Mouse (Mus musculus): ENCODE data around the gene Dus3l. TPM values are rescaled to one million over a fixed set of nuclear protein-coding genes. Genes with fewer than 3 reads are reported as not detected.

Dus3l gene
- total and polyA plus RNA-seq, 2 experiments from 2014 or later = 85.9 to 96.5 TPM

DNA sequence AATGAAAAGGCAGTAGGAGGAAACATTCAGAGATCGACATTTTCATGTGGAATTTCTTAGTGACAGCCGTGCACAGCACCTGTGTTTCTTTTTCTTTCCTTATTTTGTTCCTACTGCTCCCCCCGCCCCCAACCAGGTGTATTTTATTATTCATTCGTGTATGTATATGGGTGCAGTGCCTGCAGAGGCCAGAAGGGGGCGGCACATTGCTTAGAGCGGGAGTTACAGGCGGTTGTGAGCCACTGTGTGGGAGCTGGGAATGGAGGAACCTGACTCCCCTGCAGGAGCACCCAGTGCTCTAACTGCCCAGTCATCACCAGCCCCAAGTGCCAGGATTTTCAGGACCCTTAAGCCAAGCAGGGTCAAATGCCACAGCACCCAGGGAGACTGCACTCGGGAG is 28.0 kb upstream of the Dus3l start:
- DNase-seq (ENCODE audit: low spot score) (no peak), ATAC-seq (no peak)
- Histone ChIP-seq H3K36me3 (ENCODE audit: insufficient read depth, low read length) (no peaks in the 10 kb centered on the region), H3K9ac (replicated peaks; ENCODE audit: low read length) (no peak overlapping the region), H3K27ac (no peak overlapping the region), H3K4me2 (ENCODE audit: low read depth, low read length) (no peak overlapping the region), H3K27me3 (ENCODE audit: insufficient read depth, low read length) (no peaks in the 10 kb centered on the region), H3K4me1 (ENCODE audit: insufficient read depth, low read length) (no peaks in the 10 kb centered on the region), H3K4me3 (ENCODE audit: low read length) (no peak overlapping the region), H3K9me3 (ENCODE audit: low read length) (no peaks in the 10 kb centered on the region)
- TF ChIP-seq CTCF (IDR thresholded peaks at IDR 0.05; ENCODE audit: low read depth) = peak; percentile 38
- WGBS = 47% methylated on average over 8 of the region's 8 CpGs

DNA sequence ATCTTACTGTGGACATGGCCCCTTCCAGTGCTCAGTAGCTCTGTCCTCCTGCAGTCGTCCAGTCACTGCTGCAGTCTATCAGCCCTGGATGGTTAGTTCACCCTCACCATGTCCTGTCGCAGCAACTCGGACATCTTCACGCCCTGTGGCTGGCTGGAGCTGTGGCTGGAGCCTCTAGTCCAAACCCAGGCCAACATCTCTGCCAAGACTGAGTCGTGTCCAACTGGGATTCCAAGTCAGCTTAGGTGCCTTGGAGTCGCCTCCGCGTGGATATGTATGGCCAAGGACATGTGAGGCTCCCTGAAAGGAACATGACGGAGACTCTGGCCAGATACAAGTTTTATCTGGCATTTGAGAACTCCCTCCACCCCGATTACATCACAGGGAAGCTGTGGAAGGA is 26.3 kb upstream of the Dus3l start:
- Histone ChIP-seq H3K4me1 (ENCODE audit: insufficient read depth, low read length) (no peaks in the 10 kb centered on the region), H3K36me3 (ENCODE audit: insufficient read depth, low read length) (no peaks in the 10 kb centered on the region), H3K9ac (replicated peaks; ENCODE audit: low read length) (no peak overlapping the region), H3K27me3 (ENCODE audit: insufficient read depth, low read length) (no peaks in the 10 kb centered on the region), H3K4me3 (ENCODE audit: low read length) (no peak overlapping the region), H3K27ac (no peak overlapping the region), H3K9me3 (ENCODE audit: low read length) (no peaks in the 10 kb centered on the region), H3K4me2 (ENCODE audit: low read depth, low read length) (no peak overlapping the region)
- ATAC-seq (no peak), DNase-seq (ENCODE audit: low spot score) (no peak)
- WGBS = 79% methylated on average over 10 of the region's 10 CpGs
- TF ChIP-seq CTCF (IDR thresholded peaks at IDR 0.05; ENCODE audit: low read depth) = no peak

DNA sequence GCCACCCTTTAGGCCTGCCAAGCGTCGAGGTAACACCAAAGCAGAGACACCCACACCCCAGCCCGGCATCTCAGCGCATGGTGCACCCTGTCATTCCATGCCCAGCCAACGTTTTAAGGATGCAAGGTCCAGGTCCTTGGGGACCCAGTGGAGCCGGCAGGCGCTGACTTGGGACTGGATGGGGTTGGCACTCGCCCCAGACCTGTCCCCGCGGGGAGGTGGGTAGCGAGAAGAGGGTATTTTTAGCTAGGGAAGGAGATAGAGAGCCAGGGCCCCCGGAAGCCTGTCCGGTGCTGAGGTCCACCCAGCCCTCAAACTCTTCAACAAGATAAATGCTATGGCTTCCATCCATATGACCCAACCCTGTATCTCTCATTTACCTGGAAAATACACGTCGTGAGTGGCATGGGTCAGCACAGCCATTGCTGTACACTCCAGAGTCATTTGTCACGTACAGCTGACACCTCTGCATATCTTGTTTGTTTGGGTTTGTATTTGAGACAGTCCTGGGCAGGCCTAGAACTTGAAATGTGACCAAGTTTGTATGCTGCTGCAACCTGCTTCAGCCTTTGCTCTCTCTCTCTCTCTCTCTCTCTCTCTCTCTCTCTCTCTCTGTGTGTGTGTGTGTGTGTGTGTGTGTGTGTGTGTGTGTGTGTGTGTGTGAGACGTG is 24.3 kb upstream of the Dus3l start:
- H3K27me3 ChIP-seq (ENCODE audit: insufficient read depth, low read length) = no peaks in the 10 kb centered on the region
- 80% methylated on average over 17 of the region's 17 CpGs for WGBS
- no peak for DNase-seq (ENCODE audit: low spot score)
- H3K9me3 ChIP-seq (ENCODE audit: low read length) = no peaks in the 10 kb centered on the region
- H3K27ac ChIP-seq = no peak overlapping the region
- no peak overlapping the region for H3K4me2 ChIP-seq (ENCODE audit: low read depth, low read length)
- ATAC-seq = no peak
- no peaks in the 10 kb centered on the region for H3K4me1 ChIP-seq (ENCODE audit: insufficient read depth, low read length)
- H3K9ac ChIP-seq (replicated peaks; ENCODE audit: low read length) = no peak overlapping the region
- no peak overlapping the region for H3K4me3 ChIP-seq (ENCODE audit: low read length)
- no peak for TF ChIP-seq CTCF (IDR thresholded peaks at IDR 0.05; ENCODE audit: low read depth)
- no peaks in the 10 kb centered on the region for H3K36me3 ChIP-seq (ENCODE audit: insufficient read depth, low read length)

DNA sequence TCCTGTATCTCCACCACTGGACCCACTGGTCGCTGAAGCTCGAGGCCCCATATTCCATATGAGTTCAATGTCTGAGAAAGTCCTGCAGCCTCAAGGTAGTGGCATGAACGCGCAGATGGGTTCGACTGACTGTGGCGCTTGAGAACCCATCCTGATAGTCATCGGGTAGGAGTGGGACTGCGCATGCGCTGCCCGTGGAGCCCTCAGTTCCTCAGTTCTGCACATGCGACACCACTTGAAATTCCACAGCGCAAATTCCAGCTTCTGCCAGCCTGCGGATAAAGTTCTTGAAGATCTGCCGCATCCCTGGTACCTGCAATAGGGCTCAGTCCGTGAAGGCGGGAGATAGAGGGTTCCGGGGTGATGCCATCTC is 23.8 kb upstream of the Dus3l start:
- no peaks in the 10 kb centered on the region for H3K9me3 ChIP-seq (ENCODE audit: low read length)
- DNase-seq (ENCODE audit: low spot score) (no peak), ATAC-seq (no peak)
- no peak overlapping the region for H3K4me2 ChIP-seq (ENCODE audit: low read depth, low read length)
- H3K27ac ChIP-seq = no peak overlapping the region
- 84% methylated on average over 17 of the region's 17 CpGs for WGBS
- H3K4me3 ChIP-seq (ENCODE audit: low read length) = no peak overlapping the region
- no peak for TF ChIP-seq CTCF (IDR thresholded peaks at IDR 0.05; ENCODE audit: low read depth)
- H3K27me3 ChIP-seq (ENCODE audit: insufficient read depth, low read length) = no peaks in the 10 kb centered on the region
- no peaks in the 10 kb centered on the region for H3K36me3 ChIP-seq (ENCODE audit: insufficient read depth, low read length)
- no peaks in the 10 kb centered on the region for H3K4me1 ChIP-seq (ENCODE audit: insufficient read depth, low read length)
- no peak overlapping the region for H3K9ac ChIP-seq (replicated peaks; ENCODE audit: low read length)

DNA sequence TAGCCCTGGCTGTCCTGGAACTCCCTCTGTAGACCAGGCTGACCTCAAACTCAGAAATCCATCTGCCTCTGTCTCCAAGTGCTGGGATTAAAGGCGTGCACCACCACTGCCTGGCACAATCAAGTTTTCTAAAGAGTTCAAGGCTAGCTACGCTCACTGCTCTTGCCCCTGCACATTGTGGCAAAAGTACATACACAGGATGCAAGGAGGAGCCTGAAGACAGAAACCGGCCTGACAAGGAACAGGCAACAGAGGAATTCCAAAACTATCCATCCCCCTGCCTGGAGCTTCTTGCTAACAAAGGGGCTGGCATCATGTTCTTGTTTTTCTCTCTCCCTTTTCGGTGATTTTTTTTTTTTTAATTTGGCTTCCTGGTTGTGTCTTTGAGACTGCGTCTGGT is 20.4 kb upstream of the Dus3l start:
- no peak overlapping the region for H3K9ac ChIP-seq (replicated peaks; ENCODE audit: low read length)
- H3K27me3 ChIP-seq (ENCODE audit: insufficient read depth, low read length) = no peaks in the 10 kb centered on the region
- H3K27ac ChIP-seq = no peak overlapping the region
- no peak for ATAC-seq
- 62% methylated on average over 5 of the region's 5 CpGs for WGBS
- H3K4me1 ChIP-seq (ENCODE audit: insufficient read depth, low read length) = no peaks in the 10 kb centered on the region
- H3K4me3 ChIP-seq (ENCODE audit: low read length) = no peak overlapping the region
- no peak overlapping the region for H3K4me2 ChIP-seq (ENCODE audit: low read depth, low read length)
- no peaks in the 10 kb centered on the region for H3K9me3 ChIP-seq (ENCODE audit: low read length)
- no peak for TF ChIP-seq CTCF (IDR thresholded peaks at IDR 0.05; ENCODE audit: low read depth)
- no peak for DNase-seq (ENCODE audit: low spot score)
- H3K36me3 ChIP-seq (ENCODE audit: insufficient read depth, low read length) = no peaks in the 10 kb centered on the region

DNA sequence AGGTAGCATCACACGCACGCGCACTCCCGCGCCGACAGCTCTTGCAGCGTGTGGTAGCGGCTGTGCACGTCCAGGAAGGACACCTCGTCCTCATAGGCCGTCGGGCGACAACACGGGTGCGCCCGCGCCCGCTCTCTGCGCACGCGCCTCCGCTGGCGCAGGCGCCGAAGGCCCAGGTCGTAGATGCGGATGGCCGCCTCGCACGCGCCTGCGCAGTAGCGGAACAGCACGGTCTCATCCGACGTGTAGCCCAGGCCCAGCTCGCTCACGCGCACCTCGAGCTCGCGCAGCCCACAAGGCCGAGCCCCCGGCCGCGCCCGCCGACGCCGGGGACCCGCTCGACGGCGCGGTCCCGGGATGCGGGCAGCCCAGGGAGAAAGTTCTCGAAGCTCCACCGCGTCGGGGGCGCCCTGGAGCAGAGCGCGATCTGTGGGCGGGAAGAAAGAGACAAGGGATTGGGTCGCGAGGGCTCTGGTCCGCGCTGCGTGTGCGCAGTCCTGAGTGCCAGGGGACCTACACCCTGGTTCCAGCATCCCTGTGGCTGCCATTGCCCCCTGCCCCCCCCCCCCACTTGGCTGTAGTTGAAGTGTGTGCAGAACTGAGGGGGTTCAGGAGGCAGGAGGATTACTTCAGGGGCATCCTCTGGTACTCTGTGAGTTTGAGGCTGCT is 13.0 kb upstream of the Dus3l start:
- TF ChIP-seq CTCF (IDR thresholded peaks at IDR 0.05; ENCODE audit: low read depth) = no peak
- no peaks in the 10 kb centered on the region for H3K36me3 ChIP-seq (ENCODE audit: insufficient read depth, low read length)
- peak; percentile 85 for DNase-seq (ENCODE audit: low spot score)
- H3K4me2 ChIP-seq (ENCODE audit: low read depth, low read length) = peak overlapping the region; percentile 42
- H3K9me3 ChIP-seq (ENCODE audit: low read length) = no peaks in the 10 kb centered on the region
- peak; percentile 81 for ATAC-seq
- H3K4me1 ChIP-seq (ENCODE audit: insufficient read depth, low read length) = no peaks in the 10 kb centered on the region
- 20% methylated on average over 69 of the region's 71 CpGs for WGBS
- H3K27me3 ChIP-seq (ENCODE audit: insufficient read depth, low read length) = peaks cover 42% of the 10 kb centered on the region
- peak overlapping the region; percentile 30 for H3K4me3 ChIP-seq (ENCODE audit: low read length)
- no peak overlapping the region for H3K9ac ChIP-seq (replicated peaks; ENCODE audit: low read length)
- no peak overlapping the region for H3K27ac ChIP-seq

DNA sequence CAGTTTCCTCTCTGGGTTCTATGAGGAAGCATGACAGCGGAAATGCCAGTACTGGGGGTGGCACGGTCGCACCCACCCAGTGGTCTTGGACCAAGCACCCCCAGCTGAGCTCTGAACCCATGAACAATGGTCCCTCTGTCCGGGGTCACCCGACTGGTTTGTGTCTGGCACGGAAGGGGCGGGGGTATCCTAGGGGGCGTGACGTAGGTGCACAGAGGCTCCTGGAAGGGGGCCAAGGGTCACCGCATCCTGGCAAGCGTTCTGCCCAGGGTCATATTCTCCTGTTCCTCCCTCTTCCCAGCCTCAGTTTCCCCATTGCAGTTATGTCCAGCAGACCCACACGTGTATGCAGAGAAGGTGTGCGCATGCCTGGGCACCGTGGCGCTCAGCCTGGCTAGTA is 11.1 kb upstream of the Dus3l start:
- no peaks in the 10 kb centered on the region for H3K36me3 ChIP-seq (ENCODE audit: insufficient read depth, low read length)
- H3K9me3 ChIP-seq (ENCODE audit: low read length) = no peaks in the 10 kb centered on the region
- whole genome bisulfite sequencing = 20% methylated on average over 15 of the region's 15 CpGs
- H3K4me1 ChIP-seq (ENCODE audit: insufficient read depth, low read length) = peaks cover 7% of the 10 kb centered on the region
- H3K9ac ChIP-seq (replicated peaks; ENCODE audit: low read length) = no peak overlapping the region
- TF ChIP-seq CTCF (IDR thresholded peaks at IDR 0.05; ENCODE audit: low read depth) = no peak
- no peak overlapping the region for H3K4me3 ChIP-seq (ENCODE audit: low read length)
- H3K4me2 ChIP-seq (ENCODE audit: low read depth, low read length) = no peak overlapping the region
- DNase-seq (ENCODE audit: low spot score) (no peak), ATAC-seq (no peak)
- peaks cover 54% of the 10 kb centered on the region for H3K27me3 ChIP-seq (ENCODE audit: insufficient read depth, low read length)
- no peak overlapping the region for H3K27ac ChIP-seq

Data from hindbrain, postnatal 0 days (tissue).